Mouse (Mus musculus) MEL (cell line): ENCODE measurements around the gene Olfr1181. TPM values are rescaled to one million over a fixed set of nuclear protein-coding genes. Genes with fewer than 3 reads are reported as not detected.
"Not testable (repeated sequence)": the region's sequence is repeated elsewhere in the genome, so short reads cannot be mapped to it uniquely, and the experiment has no call there.

ENCODE experiments used
- DNase-seq: peaks from one replicate; pipeline ENCODE4 v3.0.0; 2011; ENCODE audit warnings: low read depth, low spot score
- H3K27ac ChIP-seq: 2 replicates; pipeline ENCODE4 v1.5.1; 2012; ENCODE audit warnings: low read depth, mild to moderate bottlenecking, control low read depth, low read length, moderate library complexity; ENCODE audit not compliant: control insufficient read depth
- H3K27me3 ChIP-seq, 2 experiments: fragments of 150-350 bp in 1 of 2; sonication (generic) in 1 of 2; 2 replicates each; pipeline ENCODE4 v1.6.1; 2012; ENCODE audit warnings: low read length in 2 of 2, mild to moderate bottlenecking in 2 of 2, improper control_type of control experiment in 1 of 2, moderate library complexity in 1 of 2; ENCODE audit not compliant: insufficient read depth in 2 of 2, control insufficient read depth in 1 of 2
- H3K36me3 ChIP-seq, 2 experiments: 2 replicates each; pipeline ENCODE4 v1.6.1; 2012 to 2014; ENCODE audit warnings: low read length in 2 of 2, improper control_type of control experiment in 1 of 2, inconsistent platforms in 1 of 2, mild to moderate bottlenecking in 1 of 2; ENCODE audit not compliant: insufficient read depth in 2 of 2, control insufficient read depth in 1 of 2
- H3K4me1 ChIP-seq, 2 experiments: fragments of 150-350 bp in 1 of 2; sonication (generic) in 1 of 2; 2 replicates each; pipeline ENCODE4 v1.6.1; 2012; ENCODE audit warnings: low read length in 2 of 2, improper control_type of control experiment in 1 of 2, mild to moderate bottlenecking in 1 of 2; ENCODE audit not compliant: insufficient read depth in 2 of 2, control insufficient read depth in 1 of 2
- H3K4me3 ChIP-seq, 2 experiments: fragments of 150-350 bp in 1 of 2; sonication (generic) in 1 of 2; 2 replicates each; pipeline ENCODE4 v1.5.1; 2012; ENCODE audit warnings: low read depth in 2 of 2, low read length in 2 of 2, mild to moderate bottlenecking in 2 of 2, moderate library complexity in 2 of 2, control low read depth in 1 of 2, improper control_type of control experiment in 1 of 2; ENCODE audit not compliant: control insufficient read depth in 1 of 2, insufficient read depth in 1 of 2
- H3K79me2 ChIP-seq: 2 replicates; pipeline ENCODE4 v1.6.1; 2012; ENCODE audit warnings: mild to moderate bottlenecking, low read length, moderate library complexity; ENCODE audit not compliant: control insufficient read depth, poor library complexity, insufficient read depth
- H3K9ac ChIP-seq: 2 replicates; pipeline ENCODE4 v1.6.1; 2012; ENCODE audit warnings: low read depth, mild to moderate bottlenecking, control low read depth, low read length, moderate library complexity; ENCODE audit not compliant: control insufficient read depth, poor library complexity, severe bottlenecking
- H3K9me3 ChIP-seq: fragments of 150-350 bp; sonication (generic); replicated peaks from 2 replicates; pipeline ENCODE4 v1.6.1; 2012; ENCODE audit warnings: mild to moderate bottlenecking, low read length, improper control_type of control experiment, moderate library complexity; ENCODE audit not compliant: insufficient read depth
- BHLHE40 ChIP-seq: IDR thresholded peaks from 2 replicates; pipeline ENCODE4 v1.6.1; 2012; ENCODE audit warnings: low read depth, mild to moderate bottlenecking, inconsistent platforms, low read length, improper control_type of control experiment, borderline replicate concordance
- CHD1 ChIP-seq: IDR thresholded peaks from 2 replicates; pipeline ENCODE4 v1.6.1; 2012; ENCODE audit warnings: low read depth, mild to moderate bottlenecking, inconsistent platforms, low read length, improper control_type of control experiment
- E2F4 ChIP-seq: IDR thresholded peaks from 2 replicates; pipeline ENCODE4 v1.6.1; 2011; ENCODE audit warnings: low read depth, low read length, improper control_type of control experiment, borderline replicate concordance
- ETS1 ChIP-seq: IDR thresholded peaks from 2 replicates; pipeline ENCODE4 v1.6.1; 2012; ENCODE audit warnings: low read depth, mild to moderate bottlenecking, inconsistent platforms, low read length, improper control_type of control experiment, moderate library complexity
- GATA1 ChIP-seq: IDR thresholded peaks from 2 replicates; pipeline ENCODE4 v1.6.1; 2011; ENCODE audit warnings: low read depth, low read length, improper control_type of control experiment
- HCFC1 ChIP-seq: IDR thresholded peaks from 2 replicates; pipeline ENCODE4 v1.6.1; 2012; ENCODE audit warnings: low read depth, mild to moderate bottlenecking, inconsistent platforms, low read length, improper control_type of control experiment, moderate library complexity
- MAZ ChIP-seq: IDR thresholded peaks from 2 replicates; pipeline ENCODE4 v1.6.1; 2012; ENCODE audit warnings: low read depth, mild to moderate bottlenecking, inconsistent platforms, low read length, improper control_type of control experiment
- MYB ChIP-seq: IDR thresholded peaks from 2 replicates; pipeline ENCODE4 v1.6.1; 2011; ENCODE audit warnings: mild to moderate bottlenecking, low read depth, low read length, improper control_type of control experiment
- POLR2AphosphoS2 ChIP-seq: IDR thresholded peaks from 2 replicates; pipeline ENCODE4 v1.6.1; 2011; ENCODE audit warnings: low read length, improper control_type of control experiment
- SIN3A ChIP-seq: IDR thresholded peaks from 2 replicates; pipeline ENCODE4 v1.6.1; 2012; ENCODE audit warnings: low read length, improper control_type of control experiment, inconsistent platforms
- SMC3 ChIP-seq: IDR thresholded peaks from 2 replicates; pipeline ENCODE4 v1.6.1; 2011; ENCODE audit warnings: low read depth, low read length, improper control_type of control experiment
- TBP ChIP-seq: IDR thresholded peaks from 2 replicates; pipeline ENCODE4 v1.8.0; 2011; ENCODE audit warnings: low read depth, low read length, improper control_type of control experiment
- ZMIZ1 ChIP-seq: IDR thresholded peaks from 2 replicates; pipeline ENCODE4 v1.6.1; 2012; ENCODE audit warnings: low read depth, mild to moderate bottlenecking, inconsistent platforms, low read length, improper control_type of control experiment, moderate library complexity
- ZNF384 ChIP-seq: IDR thresholded peaks from 2 replicates; pipeline ENCODE4 v1.6.1; 2012; ENCODE audit warnings: low read depth, mild to moderate bottlenecking, inconsistent platforms, low read length, improper control_type of control experiment
- polyA plus RNA-seq, 2 experiments: library from polyadenylated mRNA; stranded (reverse) in 1 of 2; unstranded in 1 of 2; fragments of >175 nt in 1 of 2; fragments of >200 nt in 1 of 2; gene quantifications; 2 replicates each; pipeline versions ENCODE4 v1.2.1 to v1.2.4; 2012; ENCODE audit warnings: low replicate concordance in 2 of 2, low read depth in 1 of 2; ENCODE audit not compliant: insufficient read length in 2 of 2, insufficient read depth in 1 of 2, missing spikeins in 1 of 2
- total RNA-seq: library from RNA; depleted of rRNA; stranded (reverse); fragments of 300-350 nt; gene quantifications from 2 replicates; pipeline ENCODE4 v1.2.3, GENCODE M21; 2012; rRNA removed

Olfr1181 gene
- total RNA-seq (not detected in 2 replicates), polyA plus RNA-seq (not detected)

DNA sequence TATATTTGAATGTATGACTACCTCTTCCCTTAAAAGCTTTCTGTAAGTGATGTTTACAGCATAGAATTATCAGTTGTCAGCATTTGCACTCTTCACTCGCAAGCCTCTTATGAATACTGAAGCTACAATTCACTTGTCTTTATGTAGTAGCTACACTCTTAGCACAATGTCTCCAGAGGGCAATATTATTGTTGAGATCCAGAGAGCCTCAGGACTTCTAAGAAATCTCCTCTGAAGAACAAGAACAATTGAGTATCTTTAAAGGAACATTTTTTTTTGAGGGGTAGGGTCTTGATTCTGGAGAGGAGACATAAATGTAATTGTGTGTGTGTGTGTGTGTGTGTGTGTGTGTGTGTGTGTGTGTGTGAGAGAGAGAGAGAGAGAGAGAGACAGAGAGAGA, at the start of gene Olfr1181:
Olfr1181 (minus strand) TSS at position 101 of the 400 bp plus-strand sequence.
- Histone ChIP-seq H3K9ac (no peak within 1 kb of the TSS), H3K9me3 (no peaks in the 10 kb centered on the region), H3K79me2 (no peaks in the 10 kb centered on the region), H3K36me3 (no peaks in the 10 kb centered on the region), H3K4me1 (no peaks in the 10 kb centered on the region), H3K27ac (no peak within 1 kb of the TSS), H3K27me3 (no peaks in the 10 kb centered on the region), H3K4me3 (no peak within 1 kb of the TSS)
- TF ChIP-seq HCFC1 (no peak), MAZ (no peak), ETS1 (no peak), ZNF384 (no peak), E2F4 (no peak), BHLHE40 (no peak), GATA1 (no peak), SIN3A (no peak), MYB (no peak), SMC3 (no peak), TBP (no peak)
- DNase-seq: no peak

DNA sequence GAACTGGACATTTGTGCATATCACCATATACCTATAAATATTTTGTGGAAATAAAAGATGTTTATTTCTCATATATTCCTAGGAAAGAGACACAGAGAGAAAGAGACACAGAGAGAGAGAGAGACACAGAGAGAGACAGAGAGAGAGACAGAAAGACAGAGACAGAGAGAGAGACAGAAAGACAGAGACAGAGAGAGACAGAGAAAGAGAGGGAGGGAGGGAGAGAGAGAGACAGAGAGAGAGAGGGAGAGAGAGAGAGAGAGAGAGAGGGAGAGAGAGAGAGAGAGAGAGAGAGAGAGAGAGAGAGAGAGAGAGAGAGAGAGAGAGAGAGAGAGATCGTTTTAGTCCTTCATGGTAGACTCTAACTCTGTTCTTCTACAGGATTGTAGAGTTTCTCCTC, 28.6 kb upstream of the Olfr1181 start, which contains the start of gene Olfr1183:
Olfr1183 (plus strand) TSS at position 301 of the 400 bp plus-strand sequence.
- DNase-seq, H3K9me3 ChIP-seq, H3K36me3 ChIP-seq, H3K27ac ChIP-seq, H3K79me2 ChIP-seq, H3K9ac ChIP-seq, H3K4me3 ChIP-seq, H3K27me3 ChIP-seq, H3K4me1 ChIP-seq: not testable (repeated sequence)

DNA sequence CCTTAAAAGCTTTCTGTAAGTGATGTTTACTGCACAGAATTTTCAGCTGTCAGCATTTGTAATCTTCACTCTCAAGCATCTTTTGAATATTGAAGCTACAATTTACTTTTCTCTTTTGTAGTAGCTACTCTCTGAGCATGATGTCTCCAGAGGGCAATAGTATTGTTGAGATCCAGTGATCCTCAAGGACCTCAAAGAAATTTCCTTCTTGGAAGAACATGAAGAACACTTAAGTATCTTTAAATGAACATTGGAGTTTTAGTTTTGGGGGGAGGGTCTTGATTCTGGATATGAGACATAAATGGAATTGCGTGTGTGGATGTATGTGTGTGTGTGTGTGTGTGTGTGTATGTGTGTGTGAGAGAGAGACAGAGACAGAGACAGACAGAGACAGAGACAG, 23.1 kb upstream of the Olfr1181 start, which contains the start of gene Gm13757:
Gm13757 (minus strand) TSS at position 101 of the 400 bp plus-strand sequence.
- no peaks in the 10 kb centered on the region for H3K36me3 ChIP-seq
- DNase-seq: no peak
- no peaks in the 10 kb centered on the region for H3K27me3 ChIP-seq
- H3K4me3 ChIP-seq: no peak within 1 kb of the TSS
- TF ChIP-seq MYB: no peak
- no peak for TF ChIP-seq SMC3
- no peak for TF ChIP-seq ZMIZ1
- no peak for TF ChIP-seq CHD1
- no peak for TF ChIP-seq POLR2AphosphoS2
- H3K9ac ChIP-seq: no peak within 1 kb of the TSS
- no peaks in the 10 kb centered on the region for H3K4me1 ChIP-seq
- no peaks in the 10 kb centered on the region for H3K79me2 ChIP-seq
- no peaks in the 10 kb centered on the region for H3K9me3 ChIP-seq
- no peak within 1 kb of the TSS for H3K27ac ChIP-seq
